Mouse (Mus musculus) hindbrain, postnatal 0 days (tissue): Measurements from ENCODE around the gene Neurl2. TPM values are rescaled to one million over a fixed set of nuclear protein-coding genes. Genes with fewer than 3 reads are reported as not detected.
"Not testable (repeated sequence)": the region's sequence is repeated elsewhere in the genome, so short reads cannot be mapped to it uniquely, and the experiment has no call there.

Experiments
- ATAC-seq: fragments of 200-750 bp; cut with Nextera tagmentation; 2 replicates; pipeline ENCODE4 v1.8.0; 2017; ENCODE audit warnings: mild to moderate bottlenecking, moderate TSS enrichment, moderate library complexity
- DNase-seq: peaks from one replicate; pipeline ENCODE4 v3.0.0-alpha.2; 2015; ENCODE audit warnings: low spot score
- H3K27ac ChIP-seq: fragments of 300-500 bp; sonication (generic); 2 replicates; pipeline ENCODE4 v1.5.1; 2014; ENCODE audit warnings: mild to moderate bottlenecking
- H3K27me3 ChIP-seq: fragments of 300-500 bp; sonication (generic); 2 replicates; pipeline ENCODE4 v1.6.1; 2014; ENCODE audit warnings: low read length, mixed read lengths; ENCODE audit not compliant: insufficient read depth
- H3K36me3 ChIP-seq: fragments of 300-500 bp; sonication (generic); 2 replicates; pipeline ENCODE4 v1.6.1; 2014; ENCODE audit warnings: low read length, mixed read lengths; ENCODE audit not compliant: insufficient read depth
- H3K4me1 ChIP-seq: fragments of 300-500 bp; sonication (generic); 2 replicates; pipeline ENCODE4 v1.6.1; 2014; ENCODE audit warnings: antibody characterized with exemption, low read length, mixed read lengths; ENCODE audit not compliant: insufficient read depth
- H3K4me2 ChIP-seq: fragments of 300-500 bp; sonication (generic); 2 replicates; pipeline ENCODE4 v1.6.1; 2014; ENCODE audit warnings: low read depth, mild to moderate bottlenecking, low read length, moderate library complexity, mixed read lengths
- H3K4me3 ChIP-seq: fragments of 300-500 bp; sonication (generic); 2 replicates; pipeline ENCODE4 v1.5.1; 2014; ENCODE audit warnings: low read length
- H3K9ac ChIP-seq: fragments of 300-500 bp; sonication (generic); replicated peaks from 2 replicates; pipeline ENCODE4 v1.6.1; 2014; ENCODE audit warnings: mild to moderate bottlenecking, low read length, moderate library complexity, mixed read lengths
- H3K9me3 ChIP-seq: fragments of 300-500 bp; sonication (generic); 2 replicates; pipeline ENCODE4 v1.6.1; 2016; ENCODE audit warnings: low read length, mixed read lengths
- CTCF ChIP-seq: IDR thresholded peaks from 2 replicates; pipeline ENCODE4 v1.5.1; 2016; ENCODE audit warnings: antibody characterized with exemption, control low read depth, low read depth
- WGBS: fragments of 180-500 bp; shearing (Covaris S2); extraction: QIAGEN DNeasy Blood & Tissue Kit; methylation state at CpG from one replicate; pipeline ENCODE4 v1.1.7; 2014; 5-methylcytosine and 5-hydroxymethylcytosine counted together
- polyA plus RNA-seq: library from polyadenylated mRNA; unstranded; fragments of >200 nt; fragmentation: Nextera tagmentation; extraction: Ambion mirVana; gene quantifications from 2 replicates; pipeline ENCODE4 v1.2.1, GENCODE M21; 2015
- total RNA-seq: library from RNA; depleted of rRNA; stranded (reverse); fragments of >200 nt; gene quantifications from 2 replicates; pipeline ENCODE4 v1.2.3, GENCODE M21; 2014

Gene Neurl2
- total and polyA plus RNA-seq, 2 experiments from 2014 or later, result 7.6 to 12.1 TPM

DNA sequence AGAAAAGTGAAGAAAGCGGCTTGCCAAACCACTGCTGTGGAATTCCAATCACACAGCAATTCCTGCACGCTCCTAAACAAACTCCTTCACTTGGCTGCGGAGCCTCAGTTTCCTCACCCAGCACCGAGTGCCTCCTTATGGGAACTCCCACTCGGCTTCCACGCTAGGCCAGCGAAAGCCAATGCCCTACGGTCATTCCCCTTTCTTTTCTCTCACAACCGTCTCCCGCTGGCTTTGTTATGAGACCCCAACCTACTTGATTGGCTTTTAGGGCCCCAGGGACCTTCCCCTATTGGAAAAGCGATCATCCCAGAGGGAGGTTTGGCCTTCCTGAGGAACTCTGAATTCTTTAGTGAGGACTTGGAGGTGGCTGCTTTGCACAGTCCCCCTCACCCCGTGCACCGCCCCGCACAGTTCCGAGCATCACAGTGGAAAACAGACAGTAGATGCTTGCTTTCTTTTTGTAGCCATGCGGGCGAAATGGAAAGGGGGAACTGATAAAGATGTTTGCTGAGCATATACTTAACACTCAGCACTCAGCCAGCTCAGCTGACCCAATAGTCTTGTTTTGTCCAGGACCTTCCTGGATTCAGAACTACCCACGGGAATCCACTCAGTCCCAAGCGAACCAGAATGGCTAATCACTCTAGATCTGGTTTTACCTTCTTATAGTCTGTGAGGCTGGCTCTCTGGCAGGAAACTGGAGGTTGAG lies 24.7 kb upstream of the Neurl2 start:
- DNase-seq, result no peak
- Histone ChIP-seq H3K36me3 (no peaks in the 10 kb centered on the region), H3K4me3 (peak overlapping the region; percentile 50), H3K9me3 (no peaks in the 10 kb centered on the region), H3K9ac (peak overlapping the region; percentile 53), H3K27ac (no peak overlapping the region; the same call in 1 of the 2 replicates), H3K4me1 (peaks cover 22% of the 10 kb centered on the region; the same call in 1 of the 2 replicates), H3K27me3 (0 out of 2 replicates have a peak, but pooled peaks cover 13% of the 10 kb centered on the region), H3K4me2 (peak overlapping the region; percentile 97)
- 2% methylated on average over 19 of the region's 19 CpGs for WGBS
- TF ChIP-seq CTCF, result no peak
- ATAC-seq, result no peak

GRCm38 (mm10) chr2:164857101-164857821 lies 24.0 kb upstream of the Neurl2 start, which contains the start of gene Pltp:
Pltp (minus strand) TSS chr2:164857711.
- H3K9ac ChIP-seq, result peak within 1 kb of the TSS; percentile 53
- H3K9me3 ChIP-seq, result no peaks in the 10 kb centered on the region
- peak within 1 kb of the TSS; percentile 58; the same call in 1 of the 2 replicates for H3K27ac ChIP-seq
- peaks cover 22% of the 10 kb centered on the region; the same call in 1 of the 2 replicates for H3K4me1 ChIP-seq
- H3K27me3 ChIP-seq, result 0 out of 2 replicates have a peak, but pooled peaks cover 13% of the 10 kb centered on the region
- DNase-seq (peak; percentile 64), ATAC-seq (peak; percentile 86)
- no peaks in the 10 kb centered on the region for H3K36me3 ChIP-seq
- peak within 1 kb of the TSS; percentile 50 for H3K4me3 ChIP-seq
- under 1% methylated on average over 47 of the region's 47 CpGs for WGBS
- H3K4me2 ChIP-seq, result peak within 1 kb of the TSS; percentile 97
- TF ChIP-seq CTCF, result peak; percentile 10; the same call in 1 of the 2 replicates

DNA sequence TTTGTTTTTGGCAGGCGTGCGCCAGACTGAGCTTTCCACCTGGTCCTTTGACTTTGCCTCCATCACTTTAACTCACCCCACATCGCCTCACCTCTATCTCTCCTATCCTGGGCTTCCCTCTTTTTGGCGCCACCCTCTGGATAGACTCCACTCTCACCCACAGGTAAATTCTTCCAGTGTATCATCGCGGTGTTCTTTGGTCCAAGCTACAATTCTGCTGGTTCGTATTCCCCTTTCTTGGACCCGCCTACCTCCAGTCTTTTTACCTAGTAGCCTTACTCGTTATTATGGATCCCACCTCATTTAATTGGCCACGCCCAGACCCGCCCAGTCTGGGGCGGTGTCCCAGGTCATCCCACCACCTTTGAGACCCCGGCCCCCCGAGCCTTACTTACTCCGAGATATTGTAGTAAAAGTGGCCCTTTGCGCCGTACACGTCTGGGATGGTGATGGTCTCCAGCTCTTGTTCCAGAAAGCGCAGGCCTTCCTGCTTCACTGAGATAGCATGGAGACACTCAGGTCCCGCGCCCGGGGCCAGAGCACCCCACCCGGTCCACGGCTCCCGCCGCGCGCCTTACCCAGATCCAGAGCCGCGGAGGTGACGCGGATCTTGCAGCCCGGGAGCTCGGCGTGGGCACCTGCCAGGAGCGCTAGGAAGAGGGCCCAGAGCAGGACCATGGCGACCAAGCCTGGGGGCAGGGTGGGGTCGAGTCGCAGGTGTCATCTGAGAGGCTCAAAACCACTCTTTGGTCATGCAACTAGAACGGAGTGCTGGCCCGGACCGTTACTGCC lies 23.2 kb upstream of the Neurl2 start:
- H3K27ac ChIP-seq, result peak overlapping the region; percentile 58; the same call in 1 of the 2 replicates
- H3K27me3 ChIP-seq, result 0 out of 2 replicates have a peak, but pooled peaks cover 13% of the 10 kb centered on the region
- peak overlapping the region; percentile 97 for H3K4me2 ChIP-seq
- H3K36me3 ChIP-seq, result no peaks in the 10 kb centered on the region
- H3K4me1 ChIP-seq, result peaks cover 18% of the 10 kb centered on the region; the same call in 1 of the 2 replicates
- peak overlapping the region; percentile 50 for H3K4me3 ChIP-seq
- DNase-seq (peak; percentile 34), ATAC-seq (peak; percentile 31)
- TF ChIP-seq CTCF, result peak; percentile 39; the same call in 1 of the 2 replicates
- H3K9me3 ChIP-seq, result no peaks in the 10 kb centered on the region
- H3K9ac ChIP-seq, result peak overlapping the region; percentile 53; the same call in 1 of the 2 replicates
- under 1% methylated on average over 42 of the region's 42 CpGs for WGBS

- Histone ChIP-seq H3K27me3 (0 out of 2 replicates have a peak, but pooled peaks cover 13% of the 10 kb centered on the region), H3K4me2 (peak overlapping the region; percentile 97; the same call in 1 of the 2 replicates), H3K4me1 (peaks cover 15% of the 10 kb centered on the region; the same call in 1 of the 2 replicates)
- H3K9me3 ChIP-seq, H3K9ac ChIP-seq, ATAC-seq, DNase-seq, H3K4me3 ChIP-seq, H3K27ac ChIP-seq, H3K36me3 ChIP-seq: not testable (repeated sequence)
- 81% methylated on average over 5 of the region's 5 CpGs for WGBS
These were observed 22.3 kb upstream of the Neurl2 start for GRCm38 (mm10) chr2:164855572-164855971.

- Histone ChIP-seq H3K4me1 (no peaks in the 10 kb centered on the region), H3K4me2 (no peak overlapping the region), H3K9ac (no peak overlapping the region), H3K36me3 (no peaks in the 10 kb centered on the region), H3K4me3 (no peak overlapping the region), H3K9me3 (no peaks in the 10 kb centered on the region), H3K27ac (no peak overlapping the region), H3K27me3 (0 out of 2 replicates have a peak, but pooled peaks cover 5% of the 10 kb centered on the region)
- DNase-seq (no peak), ATAC-seq (no peak)
- no peak for TF ChIP-seq CTCF
- 93% methylated on average over 8 of the region's 8 CpGs for WGBS
These were observed 16.8 kb upstream of the Neurl2 start for GRCm38 (mm10) chr2:164850061-164850460.

DNA sequence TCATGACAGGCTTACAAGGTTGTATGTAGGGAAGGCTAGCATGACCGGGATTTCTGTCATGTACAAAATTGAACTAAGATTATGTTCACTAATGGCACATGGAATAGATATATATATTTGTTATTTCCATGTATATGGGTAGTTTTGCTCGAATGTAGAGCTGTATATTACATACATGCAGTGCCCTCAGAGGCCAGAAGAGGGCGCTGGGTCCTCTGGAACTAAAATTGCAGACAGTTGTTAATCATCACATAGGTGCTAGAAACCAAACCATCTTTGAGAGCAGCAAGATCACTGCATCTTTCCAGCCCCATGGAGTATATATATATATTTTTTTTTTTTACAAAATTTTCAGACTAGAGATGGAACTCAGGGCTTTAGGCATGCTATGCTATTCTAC lies 12.5 kb upstream of the Neurl2 start:
- Histone ChIP-seq H3K36me3 (no peaks in the 10 kb centered on the region), H3K9me3 (no peaks in the 10 kb centered on the region), H3K27ac (no peak overlapping the region), H3K4me2 (no peak overlapping the region), H3K27me3 (no peaks in the 10 kb centered on the region), H3K4me1 (no peaks in the 10 kb centered on the region), H3K4me3 (no peak overlapping the region), H3K9ac (no peak overlapping the region)
- peak; percentile 58 for TF ChIP-seq CTCF
- DNase-seq, result peak; percentile 27
- no peak for ATAC-seq
- 53% methylated on average over 3 of the region's 3 CpGs for whole genome bisulfite sequencing
